Mouse (Mus musculus) limb, embryonic 12.5 days (tissue): ENCODE data around the gene Cst8. TPM values are rescaled to one million over a fixed set of nuclear protein-coding genes. Genes with fewer than 3 reads are reported as not detected.
A peak's percentile ranks its signal among the peaks of the same experiment; 100 is the strongest.

ENCODE experiments used
- ATAC-seq: fragments of 200-750 bp; cut with Nextera tagmentation; 2 replicates; pipeline ENCODE4 v1.8.0; 2017; ENCODE audit warnings: low read depth, moderate TSS enrichment; ENCODE audit not compliant: insufficient number of reproducible peaks, insufficient read depth, low FRiP score, low TSS enrichment
- H3K27ac ChIP-seq: fragments of 300-500 bp; sonication (generic); 2 replicates; pipeline ENCODE4 v1.5.1; 2016; ENCODE audit warnings: mild to moderate bottlenecking, moderate library complexity
- H3K27me3 ChIP-seq: fragments of 300-500 bp; sonication (generic); 2 replicates; pipeline ENCODE4 v1.6.1; 2016; ENCODE audit warnings: mild to moderate bottlenecking, moderate library complexity
- H3K36me3 ChIP-seq: fragments of 300-500 bp; sonication (generic); 2 replicates; pipeline ENCODE4 v1.6.1; 2016; ENCODE audit warnings: mild to moderate bottlenecking, moderate library complexity
- H3K4me1 ChIP-seq: fragments of 300-500 bp; sonication (generic); replicated peaks from 2 replicates; pipeline ENCODE4 v1.6.1; 2016
- H3K4me2 ChIP-seq: fragments of 300-500 bp; sonication (generic); 2 replicates; pipeline ENCODE4 v1.6.1; 2016; ENCODE audit warnings: mild to moderate bottlenecking, moderate library complexity
- H3K4me3 ChIP-seq: fragments of 300-500 bp; sonication (generic); replicated peaks from 2 replicates; pipeline ENCODE4 v1.5.1; 2016; ENCODE audit warnings: mild to moderate bottlenecking
- H3K9ac ChIP-seq: fragments of 300-500 bp; sonication (generic); replicated peaks from 2 replicates; pipeline ENCODE4 v1.6.1; 2016; ENCODE audit warnings: mild to moderate bottlenecking, moderate library complexity
- H3K9me3 ChIP-seq: fragments of 300-500 bp; sonication (generic); 2 replicates; pipeline ENCODE4 v1.6.1; 2016; ENCODE audit warnings: mild to moderate bottlenecking, moderate library complexity
- WGBS: fragments of 180-500 bp; shearing (Covaris S2); methylation state at CpG from one replicate; pipeline ENCODE4 v1.1.7; 2016; 5-methylcytosine and 5-hydroxymethylcytosine counted together
- polyA plus RNA-seq: library from polyadenylated mRNA; unstranded; fragments of >200 nt; fragmentation: Nextera tagmentation; extraction: Ambion mirVana; gene quantifications from 2 replicates; pipeline ENCODE4 v1.2.1, GENCODE M21; 2016

Gene Cst8
- polyA plus RNA-seq, 1 experiment from 2014 or later: not detected

DNA sequence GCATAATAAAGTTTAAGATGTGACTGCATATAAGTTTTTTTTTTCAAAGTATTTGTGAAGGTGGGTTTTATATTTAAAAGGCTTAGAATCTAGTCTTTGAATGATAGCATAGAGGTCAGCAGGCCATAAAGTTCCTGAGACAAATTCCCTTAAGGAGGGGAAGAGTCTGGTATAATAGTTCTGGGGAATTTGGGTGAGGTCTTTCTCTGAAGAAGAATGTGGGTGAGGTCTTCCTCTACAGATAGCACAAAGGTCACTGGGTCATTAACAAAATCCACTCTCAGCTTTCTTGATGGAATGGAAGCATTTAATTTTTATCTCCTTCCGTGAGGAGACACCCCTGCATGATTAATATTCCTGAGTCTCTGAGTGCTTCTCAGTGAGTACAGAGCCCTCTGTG, 27.4 kb downstream of the Cst8 start:
- Histone ChIP-seq H3K36me3 (no peaks in the 10 kb centered on the region), H3K4me3 (no peak overlapping the region), H3K9ac (no peak overlapping the region), H3K27ac (no peak overlapping the region), H3K9me3 (no peaks in the 10 kb centered on the region), H3K27me3 (no peaks in the 10 kb centered on the region), H3K4me1 (no peaks in the 10 kb centered on the region), H3K4me2 (no peak overlapping the region)
- ATAC-seq: no peak
- 59% methylated on average over 1 of the region's 1 CpGs for WGBS

DNA sequence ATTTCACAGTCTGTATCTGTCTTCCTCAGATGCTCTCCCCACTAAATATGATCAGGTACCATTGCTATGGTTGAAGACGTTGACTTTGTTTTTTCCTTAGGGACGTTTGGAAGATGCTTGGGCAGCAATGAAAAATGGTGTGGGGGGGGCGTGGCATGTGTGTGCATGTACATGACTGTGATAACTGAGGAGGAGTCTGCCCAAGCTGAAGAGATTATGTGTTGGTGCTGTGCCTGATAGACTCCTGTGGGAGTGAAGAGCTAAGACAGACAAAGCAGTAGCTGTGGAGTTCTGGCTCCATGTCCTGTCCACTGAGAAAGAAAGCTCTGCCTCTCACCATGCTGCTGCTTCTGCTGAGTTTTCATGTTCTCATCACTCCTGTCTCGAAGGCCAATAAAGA, 36.3 kb downstream of the Cst8 start, which contains the start of gene Cst9:
Gene Cst9 (plus strand): TSS at position 236 of the 400 bp plus-strand sequence.
- ATAC-seq: no peak
- WGBS: 70% methylated on average over 4 of the region's 4 CpGs
- no peaks in the 10 kb centered on the region for H3K36me3 ChIP-seq

DNA sequence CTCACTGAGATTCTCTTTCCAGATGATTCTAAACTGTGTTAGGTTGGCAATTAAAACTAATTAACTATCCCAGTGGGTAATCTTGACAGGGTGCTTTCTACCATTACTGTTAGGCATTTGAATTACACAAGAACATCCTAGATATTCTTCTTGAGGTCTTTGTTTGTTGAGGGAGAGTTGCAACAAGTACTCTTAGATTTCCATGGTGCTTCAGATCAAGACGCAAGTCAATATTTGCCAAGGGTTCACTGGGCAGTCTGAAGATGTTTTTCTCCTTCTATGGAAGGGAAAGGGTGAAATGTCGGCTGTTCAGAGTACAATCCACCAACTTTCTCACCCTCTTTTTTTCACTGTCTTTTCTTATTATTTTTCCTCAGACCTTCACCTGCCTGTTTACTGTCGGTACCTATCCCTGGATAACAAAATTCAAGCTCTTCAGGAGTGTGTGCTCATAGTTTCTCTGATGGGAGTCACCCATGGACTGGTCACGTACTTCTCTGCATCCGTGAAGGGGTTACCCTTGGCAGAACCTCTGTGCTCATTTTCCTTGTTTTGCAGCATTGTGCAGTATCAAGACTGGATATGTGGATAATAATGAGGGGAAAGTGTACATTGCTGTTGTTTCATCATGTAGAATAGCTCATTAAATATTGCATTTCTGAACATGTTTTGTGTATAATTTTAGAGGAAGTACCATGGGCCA, 39.6 kb downstream of the Cst8 start:
- no peak for ATAC-seq
- WGBS: 88% methylated on average over 5 of the region's 5 CpGs
- Histone ChIP-seq H3K9ac (no peak overlapping the region), H3K4me3 (no peak overlapping the region), H3K4me2 (no peak overlapping the region), H3K9me3 (no peaks in the 10 kb centered on the region), H3K27ac (no peak overlapping the region), H3K4me1 (no peaks in the 10 kb centered on the region), H3K27me3 (no peaks in the 10 kb centered on the region), H3K36me3 (no peaks in the 10 kb centered on the region)

More for the DNA sequence above, 36.3 kb downstream of the Cst8 start, which contains the start of gene Cst9:
- H3K4me1 ChIP-seq: no peaks in the 10 kb centered on the region
- H3K27ac ChIP-seq: no peak within 1 kb of the TSS
- H3K9me3 ChIP-seq: no peaks in the 10 kb centered on the region
- H3K4me2 ChIP-seq: no peak within 1 kb of the TSS
- H3K9ac ChIP-seq: no peak within 1 kb of the TSS
- no peak within 1 kb of the TSS for H3K4me3 ChIP-seq
- H3K27me3 ChIP-seq: no peaks in the 10 kb centered on the region

DNA sequence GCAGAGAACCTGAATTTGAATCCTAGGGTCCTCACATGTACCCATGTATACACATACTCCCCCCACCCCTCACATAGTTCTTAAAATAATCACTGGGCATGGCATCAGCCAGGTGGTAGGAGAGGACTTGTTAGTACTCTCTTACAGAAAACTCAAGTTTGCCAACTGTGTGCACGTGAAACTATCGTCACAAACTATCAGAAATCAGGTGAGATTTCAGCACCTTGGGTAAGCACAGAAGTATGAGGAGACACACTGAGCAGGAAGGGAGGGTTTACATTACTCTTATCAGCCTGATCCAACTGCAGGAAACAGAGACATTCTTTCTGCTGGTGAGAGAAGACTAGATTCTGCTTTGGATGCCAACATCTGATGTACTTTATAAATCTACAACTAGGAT, 40.6 kb downstream of the Cst8 start:
- Histone ChIP-seq H3K4me3 (no peak overlapping the region), H3K27me3 (no peaks in the 10 kb centered on the region)
- WGBS: 85% methylated on average over 2 of the region's 2 CpGs

DNA sequence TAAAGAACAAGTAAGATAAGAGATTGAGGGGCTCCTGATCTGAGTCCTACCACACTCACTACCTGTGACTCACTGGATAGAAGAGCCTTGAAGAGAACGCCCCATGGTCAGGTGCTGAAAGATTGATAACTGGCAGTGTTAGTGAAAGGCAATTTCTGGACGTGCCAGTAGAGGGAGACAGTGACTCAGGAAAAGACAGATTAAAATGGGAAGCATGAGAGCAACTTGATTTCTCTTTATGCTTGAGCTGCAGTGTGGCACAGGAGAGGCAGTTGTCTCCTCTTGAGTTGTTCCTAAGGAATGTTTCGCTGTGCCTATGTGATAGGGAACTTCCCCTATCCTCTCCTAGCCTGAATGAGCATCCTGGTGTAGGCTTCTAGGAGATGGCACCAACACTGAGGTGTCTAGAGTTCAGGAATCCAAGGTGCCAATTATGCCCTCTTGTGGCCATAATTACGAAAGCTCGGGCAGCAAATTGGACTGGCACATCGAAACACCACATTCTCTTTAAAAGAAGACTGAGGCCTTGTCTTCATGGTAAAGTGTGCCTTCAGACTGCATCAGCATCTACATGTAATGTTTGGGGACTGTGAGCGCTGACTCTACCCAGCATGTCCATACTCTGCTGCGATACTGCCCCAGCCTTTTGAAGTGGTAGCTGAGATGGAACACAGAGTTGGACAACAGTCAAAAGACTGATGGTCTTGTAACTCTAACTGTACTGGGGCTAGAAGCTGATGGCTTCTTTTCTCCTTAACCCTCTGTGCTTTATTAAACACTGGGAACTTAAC, 52.7 kb downstream of the Cst8 start:
- Histone ChIP-seq H3K27me3 (no peaks in the 10 kb centered on the region), H3K9ac (no peak overlapping the region), H3K4me2 (no peak overlapping the region), H3K4me3 (no peak overlapping the region), H3K4me1 (no peaks in the 10 kb centered on the region), H3K36me3 (no peaks in the 10 kb centered on the region), H3K27ac (no peak overlapping the region), H3K9me3 (no peaks in the 10 kb centered on the region)
- ATAC-seq: peak; percentile 55; the same call in 1 of the 2 replicates
- 48% methylated on average over 8 of the region's 8 CpGs for WGBS

More for the DNA sequence above, 40.6 kb downstream of the Cst8 start:
- H3K9ac ChIP-seq: no peak overlapping the region
- no peaks in the 10 kb centered on the region for H3K9me3 ChIP-seq
- no peaks in the 10 kb centered on the region for H3K36me3 ChIP-seq
- H3K4me1 ChIP-seq: no peaks in the 10 kb centered on the region
- no peak for ATAC-seq
- H3K4me2 ChIP-seq: no peak overlapping the region
- H3K27ac ChIP-seq: no peak overlapping the region

Other genes with a start within 250 kb of the Cst8 start
- 111 and 117 TPM in 2 replicates for gene Nxt1, start 126.2 kb upstream of the Cst8 start, polyA plus RNA-seq
- gene Gzf1, start 117.8 kb upstream of the Cst8 start, polyA plus RNA-seq: 25.5 and 26.8 TPM in 2 replicates
- gene Napb, start 66.3 kb upstream of the Cst8 start, polyA plus RNA-seq: 4.7 TPM in 2 replicates
- not detected in 2 replicates for gene Cstl1, start 48.4 kb upstream of the Cst8 start, polyA plus RNA-seq
- gene Cst11, start 27.3 kb upstream of the Cst8 start, polyA plus RNA-seq: not detected in 2 replicates
- gene 8030411F24Rik, start 16.8 kb upstream of the Cst8 start, polyA plus RNA-seq: not detected in 2 replicates
- not detected in 2 replicates for gene Cst12, start 9.4 kb upstream of the Cst8 start, polyA plus RNA-seq
- gene Cst13, start 21.3 kb downstream of the Cst8 start, polyA plus RNA-seq: not detected in 2 replicates
- gene Cst9, start 36.4 kb downstream of the Cst8 start, polyA plus RNA-seq: not detected in 2 replicates
- gene 9230104L09Rik, start 66.3 kb downstream of the Cst8 start, polyA plus RNA-seq: not detected in 2 replicates
- gene Cst3, start 76.9 kb downstream of the Cst8 start, polyA plus RNA-seq: 287 and 288 TPM in 2 replicates
- gene Gm1330, start 204.5 kb downstream of the Cst8 start, polyA plus RNA-seq: not detected in 2 replicates
- gene Gm10750, start 218.5 kb downstream of the Cst8 start, polyA plus RNA-seq: not detected in 2 replicates